Comparison of ENCODE assay signal across 8 mouse cellular contexts in the genomic region with DNA sequence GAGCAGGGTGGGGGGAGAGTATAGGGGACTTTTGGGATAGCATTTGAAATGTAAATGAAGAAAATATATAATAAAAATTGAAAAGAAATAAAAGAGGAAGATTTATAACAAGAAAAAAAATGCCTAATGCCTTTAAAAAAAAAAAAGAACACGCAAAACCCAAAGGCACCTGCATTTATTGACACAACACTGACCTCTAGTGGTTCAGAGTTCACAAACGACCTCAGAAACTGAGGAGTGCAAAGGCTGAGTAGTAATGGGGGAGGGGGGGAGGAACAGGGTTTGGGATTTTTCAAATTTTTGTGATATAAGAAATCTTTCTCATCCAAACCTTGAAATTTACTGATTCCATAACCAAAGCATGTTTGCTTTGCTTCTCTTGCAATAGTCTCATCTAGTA.
A peak's percentile ranks its signal among the peaks of the same experiment; 100 is the strongest.
DNase-seq lines count a peak whose midpoint lies in the region; ATAC-seq lines count a peak whose summit lies in the region.

No protein-coding gene starts in this region.

- H3K4me3 ChIP-seq in heart, embryonic 12.5 days, result no peak overlapping the region
- no peak overlapping the region for H3K4me3 ChIP-seq in midbrain, embryonic 11.5 days (ENCODE audit: low read depth, low read length)
- no peak overlapping the region for H3K4me3 ChIP-seq in midbrain, embryonic 15.5 days
- no peak overlapping the region for H3K4me3 ChIP-seq in midbrain, embryonic 13.5 days (replicated peaks)

- no peak for ATAC-seq in heart, embryonic 12.5 days (ENCODE audit: insufficient number of reproducible peaks, low FRiP score)
- ATAC-seq in midbrain, embryonic 11.5 days (ENCODE audit: low FRiP score), result no peak
- ATAC-seq in midbrain, embryonic 15.5 days (replicated peaks), result no peak
- ATAC-seq in midbrain, embryonic 13.5 days, result no peak

- no peaks in the 10 kb centered on the region for H3K4me1 ChIP-seq in heart, embryonic 12.5 days (replicated peaks)
- H3K4me1 ChIP-seq in midbrain, embryonic 11.5 days (ENCODE audit: control insufficient read depth, insufficient read depth, low read length), result no peaks in the 10 kb centered on the region
- H3K4me1 ChIP-seq in midbrain, embryonic 15.5 days, result no peaks in the 10 kb centered on the region
- no peaks in the 10 kb centered on the region for H3K4me1 ChIP-seq in midbrain, embryonic 13.5 days (replicated peaks)

- no peak overlapping the region for H3K27ac ChIP-seq in heart, embryonic 12.5 days (ENCODE audit: poor library complexity, severe bottlenecking)
- no peak overlapping the region for H3K27ac ChIP-seq in midbrain, embryonic 11.5 days (ENCODE audit: low read depth, low read length)
- no peak overlapping the region for H3K27ac ChIP-seq in midbrain, embryonic 15.5 days
- no peak overlapping the region for H3K27ac ChIP-seq in midbrain, embryonic 13.5 days

- WGBS in heart, embryonic 12.5 days, result 6% methylated on average over 2 of the region's 2 CpGs
- 10% methylated on average over 2 of the region's 2 CpGs for WGBS in midbrain, embryonic 11.5 days
- 10% methylated on average over 2 of the region's 2 CpGs for WGBS in midbrain, embryonic 15.5 days
- 4% methylated on average over 2 of the region's 2 CpGs for WGBS in midbrain, embryonic 13.5 days

- no peaks in the 10 kb centered on the region for H3K36me3 ChIP-seq in heart, embryonic 12.5 days
- no peaks in the 10 kb centered on the region for H3K36me3 ChIP-seq in midbrain, embryonic 11.5 days (ENCODE audit: control insufficient read depth, insufficient read depth, low read length)
- H3K36me3 ChIP-seq in midbrain, embryonic 15.5 days (replicated peaks), result no peaks in the 10 kb centered on the region
- H3K36me3 ChIP-seq in midbrain, embryonic 13.5 days, result no peaks in the 10 kb centered on the region

- no peaks in the 10 kb centered on the region for H3K9me3 ChIP-seq in heart, embryonic 12.5 days (replicated peaks)
- H3K9me3 ChIP-seq in midbrain, embryonic 11.5 days (ENCODE audit: control insufficient read depth, low read length), result no peaks in the 10 kb centered on the region
- no peaks in the 10 kb centered on the region for H3K9me3 ChIP-seq in midbrain, embryonic 15.5 days
- H3K9me3 ChIP-seq in midbrain, embryonic 13.5 days, result no peaks in the 10 kb centered on the region

- H3K27me3 ChIP-seq in heart, embryonic 12.5 days (replicated peaks), result no peaks in the 10 kb centered on the region
- no peaks in the 10 kb centered on the region for H3K27me3 ChIP-seq in midbrain, embryonic 11.5 days (ENCODE audit: control insufficient read depth, insufficient read depth, low read length)
- no peaks in the 10 kb centered on the region for H3K27me3 ChIP-seq in midbrain, embryonic 15.5 days (replicated peaks)
- no peaks in the 10 kb centered on the region for H3K27me3 ChIP-seq in midbrain, embryonic 13.5 days

- H3K4me2 ChIP-seq in heart, embryonic 12.5 days, result no peak overlapping the region
- no peak overlapping the region for H3K4me2 ChIP-seq in midbrain, embryonic 11.5 days
- no peak overlapping the region for H3K4me2 ChIP-seq in midbrain, embryonic 15.5 days
- H3K4me2 ChIP-seq in midbrain, embryonic 13.5 days (replicated peaks), result no peak overlapping the region

- peak; percentile 29 to 67 for DNase-seq in heart, adult 18-20 months
- DNase-seq in midbrain, embryonic 11.5 days (ENCODE audit: low spot score, missing footprints), result peak; percentile 90
- peak; percentile 71 for DNase-seq in brain, adult 2 months (ENCODE audit: low read depth, low spot score)
- DNase-seq in kidney, postnatal 4 days, result peak; percentile 17 to 32
- DNase-seq in spleen, postnatal 10 days (ENCODE audit: low spot score in 2 of 2), result no peak

- H3K9ac ChIP-seq in heart, embryonic 12.5 days, result no peak overlapping the region
- H3K9ac ChIP-seq in midbrain, embryonic 11.5 days (ENCODE audit: low read length), result no peak overlapping the region
- no peak overlapping the region for H3K9ac ChIP-seq in midbrain, embryonic 15.5 days
- H3K9ac ChIP-seq in midbrain, embryonic 13.5 days (replicated peaks), result no peak overlapping the region

Comparison
In these comparisons a context has a peak if more than half of its experiments do, and no peak if none do; other contexts are left out.
1. DNase-seq: peak in heart, adult 18-20 months (2 of 2), midbrain, embryonic 11.5 days (single experiment), brain, adult 2 months (single experiment) and kidney, postnatal 4 days (2 of 2); none in spleen, postnatal 10 days (0 of 2).